Mouse (Mus musculus) cerebellum, postnatal 25 days (tissue): Measurements from ENCODE around the gene Gm10295.

Experiments
- DNase-seq, 2 experiments: peaks; one replicate each; pipeline ENCODE4 v3.0.0; 2021; ENCODE audit warnings: mixed read lengths in 2 of 2

Gm10295 gene

DNA sequence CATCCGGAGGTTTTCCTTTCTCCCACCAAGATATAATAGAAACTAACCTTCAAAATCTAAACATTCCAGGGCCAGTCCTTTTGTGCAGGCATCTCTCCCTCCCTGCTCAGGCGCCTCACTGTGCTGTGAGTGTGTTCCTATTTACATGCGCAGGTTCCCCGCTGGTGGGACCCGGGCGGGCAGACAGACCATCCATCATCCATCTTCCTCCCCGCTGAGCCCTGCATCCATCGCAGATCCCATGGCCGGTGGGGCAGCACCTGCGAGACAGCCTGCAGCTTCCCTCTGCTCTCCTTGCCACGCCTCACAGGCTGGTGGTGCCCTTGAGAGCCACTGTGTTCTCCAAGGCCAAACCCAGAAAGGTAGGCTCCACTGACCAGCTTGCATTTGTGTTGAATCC, at the start of gene Gm10295:
Gene Gm10295, minus strand, starts transcription at position 122 of the 400 bp plus-strand sequence.
- peak; percentile 6 to 22 for DNase-seq

DNA sequence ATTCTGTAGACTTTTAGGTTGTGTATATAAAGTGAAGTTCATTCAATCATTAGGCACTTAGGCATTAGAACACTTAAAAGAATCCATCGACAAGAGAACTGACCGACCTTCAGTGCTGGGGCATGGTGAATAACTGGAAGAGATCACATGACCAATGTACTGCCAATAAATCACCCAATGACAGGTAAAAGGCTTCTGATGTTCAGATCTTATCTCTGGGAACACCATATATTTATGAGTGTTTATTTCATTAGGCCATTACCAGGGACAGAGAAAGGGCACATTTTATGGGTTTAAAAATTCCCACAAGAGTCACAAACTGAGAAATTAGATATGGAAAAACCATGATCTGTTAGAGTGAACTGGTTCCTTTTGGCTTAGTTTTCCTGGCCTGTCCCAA, 49.7 kb upstream of the Gm10295 start:
- no peak for DNase-seq

GRCm38 (mm10) chr7:71399891-71400632, 48.8 kb upstream of the Gm10295 start:
- DNase-seq, result no peak

DNA sequence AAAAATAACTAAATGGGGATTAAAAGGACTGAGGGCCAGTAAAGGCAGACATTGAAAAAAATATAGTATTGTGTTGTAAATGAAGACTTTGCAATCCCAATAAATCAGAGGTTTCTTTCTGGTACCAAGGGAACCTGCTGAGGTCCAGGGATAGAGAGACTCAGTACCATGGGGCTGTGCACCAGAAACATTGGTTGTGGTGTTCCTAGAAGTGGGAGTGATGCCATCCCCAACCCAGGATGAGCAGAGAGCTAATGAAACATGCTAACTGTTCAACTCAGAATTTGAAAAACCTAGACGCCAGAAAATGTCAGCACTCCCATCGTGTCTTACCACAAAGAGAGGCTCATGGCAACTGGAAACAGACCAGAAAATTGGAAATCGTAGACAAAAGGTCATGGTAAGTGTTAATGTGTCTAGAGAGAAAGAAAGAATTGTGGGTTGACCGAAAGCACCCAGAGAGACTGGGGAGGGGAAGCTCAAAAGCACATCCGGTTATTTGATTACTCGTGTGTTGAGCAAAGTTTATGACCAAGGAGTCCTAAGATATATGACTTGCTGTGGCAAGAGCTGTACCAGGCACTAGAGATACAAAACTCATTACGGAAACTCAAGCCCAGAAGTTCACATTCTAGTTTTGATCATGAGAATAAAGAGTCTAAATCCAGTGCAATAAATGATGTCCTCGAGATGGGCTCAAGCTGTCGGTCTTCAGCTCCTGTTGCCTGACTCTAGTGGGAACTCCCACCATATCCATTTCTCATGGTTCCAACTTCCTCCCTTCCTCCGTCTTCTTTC, 47.9 kb upstream of the Gm10295 start:
- no peak for DNase-seq

- DNase-seq, result no peak
Observed at GRCm38 (mm10) chr7:71398389-71398788, 47.1 kb upstream of the Gm10295 start.

DNA sequence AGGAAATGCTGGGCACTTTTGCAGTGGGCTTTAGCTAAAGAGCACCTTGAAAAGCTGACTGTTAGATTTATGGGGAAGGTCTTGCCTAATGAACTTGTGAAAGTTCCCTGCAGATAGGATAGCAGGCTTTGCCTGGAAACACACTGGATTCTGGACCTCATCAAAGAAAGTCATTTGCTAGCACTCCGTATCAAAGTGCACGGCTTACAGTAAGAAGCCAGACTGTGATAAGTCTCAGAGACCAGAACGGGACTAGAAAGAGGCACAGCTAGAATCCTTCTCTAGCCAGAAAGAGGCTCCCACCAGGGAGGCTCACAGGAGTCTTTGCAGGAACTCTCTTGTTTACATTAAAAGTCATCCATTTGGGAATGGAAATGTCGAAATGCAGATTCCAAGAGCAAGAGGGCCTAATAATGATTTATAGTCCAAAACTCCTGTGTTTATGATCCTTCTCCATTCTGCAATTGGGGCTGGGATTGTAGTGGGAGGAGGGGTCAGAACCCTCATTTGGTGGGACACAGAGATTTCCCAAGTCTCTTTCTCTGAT, 41.6 kb upstream of the Gm10295 start:
- no peak for DNase-seq

DNA sequence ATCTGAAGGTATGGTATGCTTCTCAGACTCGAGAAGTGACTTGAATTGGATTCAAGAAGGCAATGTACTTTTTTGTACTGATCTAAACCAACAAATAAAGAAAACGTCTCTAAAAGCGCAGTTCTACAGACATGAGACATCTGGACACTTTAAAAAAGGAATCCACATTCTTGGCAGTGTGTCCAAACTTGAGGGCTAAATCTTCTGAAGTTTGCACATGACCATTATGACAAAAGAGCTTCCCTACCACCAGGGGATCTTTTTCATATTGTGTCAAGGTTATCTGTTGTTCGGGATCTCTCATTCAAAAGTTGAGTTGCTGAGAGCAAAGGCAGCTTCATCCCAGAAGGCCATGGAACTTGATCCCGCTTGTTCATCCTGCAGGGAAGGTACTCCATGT, 40.0 kb upstream of the Gm10295 start:
- no peak for DNase-seq

- no peak for DNase-seq
Observed at GRCm38 (mm10) chr7:71390291-71390690, 39.0 kb upstream of the Gm10295 start.

- no peak for DNase-seq
Observed at GRCm38 (mm10) chr7:71386050-71386449, 34.8 kb upstream of the Gm10295 start.

GRCm38 (mm10) chr7:71384921-71385320, 33.6 kb upstream of the Gm10295 start:
- no peak for DNase-seq

GRCm38 (mm10) chr7:71383341-71384130, 32.3 kb upstream of the Gm10295 start:
- peak; percentile 10 to 20 for DNase-seq

DNA sequence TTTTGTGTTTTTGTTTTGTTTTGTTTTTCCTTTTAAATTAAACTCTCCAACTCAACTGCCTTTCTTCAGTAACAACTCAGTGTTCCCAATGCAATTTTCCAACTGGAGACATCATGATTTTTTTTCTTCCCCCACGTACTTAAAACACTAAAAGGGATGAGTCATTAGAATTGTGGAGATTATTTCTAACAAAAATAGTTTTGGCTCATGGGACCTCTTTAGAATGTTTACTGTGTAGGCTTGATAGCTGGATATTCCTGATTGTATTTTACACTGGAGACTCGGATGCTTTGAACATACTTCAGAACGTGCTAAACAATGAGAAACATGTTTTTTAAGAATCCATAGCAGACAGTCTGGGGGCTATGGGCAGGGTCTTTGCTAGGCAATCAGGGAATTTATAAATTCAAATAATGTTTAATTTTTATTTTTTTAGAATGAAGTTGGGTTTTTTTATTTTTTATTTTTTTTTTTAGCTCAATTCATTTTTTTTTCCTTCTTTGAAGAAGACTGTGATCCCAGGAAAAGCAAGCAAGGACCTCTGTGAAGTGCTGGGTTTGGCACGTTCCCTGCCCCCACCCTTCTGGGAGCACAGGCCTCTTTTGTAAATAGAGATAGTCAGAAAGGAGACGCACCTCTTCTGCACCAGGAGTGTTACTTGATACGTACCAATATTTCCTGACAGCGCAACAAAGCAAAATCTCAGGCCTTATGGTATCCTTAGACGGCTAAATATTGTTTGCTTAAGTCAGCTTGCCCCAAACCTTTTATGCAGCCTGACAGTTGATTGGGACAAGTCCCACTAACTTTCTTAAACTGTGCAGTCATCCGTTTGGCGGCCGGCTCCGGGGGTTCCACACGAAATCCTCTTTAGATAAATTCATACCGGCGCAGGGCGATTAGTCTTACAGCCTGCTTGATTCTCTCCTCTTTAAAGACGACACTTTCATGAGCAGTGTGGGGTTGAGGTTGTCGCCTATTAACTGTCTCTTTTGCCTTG, 28.8 kb upstream of the Gm10295 start:
- no peak for DNase-seq

- DNase-seq, result peak; percentile 11 to 40
Observed at GRCm38 (mm10) chr7:71378812-71379760, 27.8 kb upstream of the Gm10295 start.

GRCm38 (mm10) chr7:71377983-71378382, 26.7 kb upstream of the Gm10295 start:
- DNase-seq, result no peak

- DNase-seq, result no peak
Observed at GRCm38 (mm10) chr7:71374059-71374458, 22.8 kb upstream of the Gm10295 start.

DNA sequence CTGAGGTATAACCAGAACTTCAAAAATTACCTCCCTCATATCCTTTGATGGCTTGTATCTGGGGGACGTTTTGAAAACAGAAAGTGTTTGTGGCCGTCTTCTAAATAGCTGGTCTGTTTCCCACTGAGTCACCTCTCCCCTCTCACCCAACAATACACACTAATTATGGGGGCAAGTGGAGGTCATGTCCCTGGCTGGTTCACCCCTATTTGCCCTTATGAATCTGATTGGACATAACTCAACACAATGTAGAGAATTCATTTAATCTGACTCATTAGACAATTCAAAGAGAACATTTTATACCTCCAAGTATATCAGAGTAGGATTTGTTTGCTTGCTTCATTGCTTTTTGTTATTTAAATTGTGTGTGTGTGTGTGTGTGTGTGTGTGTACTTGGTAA, 20.6 kb upstream of the Gm10295 start:
- no peak for DNase-seq

DNA sequence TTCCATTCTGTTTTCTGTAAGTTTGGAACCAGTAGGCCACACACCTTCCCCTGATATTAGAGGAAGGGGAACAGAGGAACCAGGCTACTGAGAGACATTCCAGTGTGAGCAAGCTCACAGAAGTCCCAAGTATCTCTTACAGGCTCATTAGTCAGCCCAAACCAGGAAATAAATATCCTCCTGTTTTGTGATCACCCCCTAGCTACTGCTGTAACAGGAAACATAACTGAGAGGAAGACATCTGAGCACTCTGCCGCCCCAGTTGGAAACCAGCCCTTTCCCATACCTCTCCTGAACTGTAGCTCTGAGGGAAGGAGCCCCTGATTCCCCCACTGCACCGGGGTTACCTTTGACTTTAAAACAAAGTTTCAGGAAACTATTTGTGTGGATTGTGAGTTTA, 19.5 kb upstream of the Gm10295 start:
- no peak for DNase-seq

GRCm38 (mm10) chr7:71370128-71370527, 18.8 kb upstream of the Gm10295 start:
- DNase-seq, result no peak

DNA sequence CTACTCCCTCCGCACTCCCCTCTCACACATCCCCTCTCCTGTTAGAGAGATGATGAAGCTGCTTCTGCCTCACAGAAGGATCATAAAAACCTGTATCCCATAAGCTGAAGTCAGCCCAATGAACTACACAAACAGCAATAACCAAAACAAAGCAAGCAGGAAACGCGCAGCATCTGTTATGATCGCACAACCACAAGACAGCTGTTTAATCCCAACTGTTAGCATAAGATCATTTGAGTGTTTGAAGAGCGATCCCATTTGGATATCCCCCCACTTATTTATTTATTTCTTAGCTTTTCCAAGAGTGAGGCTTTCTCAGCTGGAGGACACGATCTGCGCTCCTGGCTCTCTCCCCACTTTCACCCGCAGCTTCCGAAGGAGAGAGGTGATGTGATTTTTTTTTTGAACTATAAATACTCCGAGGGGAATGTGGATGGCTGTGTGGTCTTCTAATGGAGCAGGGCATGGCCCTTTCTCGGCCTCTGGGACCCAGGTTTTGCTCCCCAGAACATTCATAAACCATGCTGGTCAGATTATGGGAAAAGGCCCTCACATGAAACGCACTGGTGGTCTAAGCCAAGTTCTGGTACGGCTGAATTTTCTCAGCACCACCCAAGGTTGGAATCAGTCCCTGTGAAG, 17.4 kb upstream of the Gm10295 start:
- no peak for DNase-seq

DNA sequence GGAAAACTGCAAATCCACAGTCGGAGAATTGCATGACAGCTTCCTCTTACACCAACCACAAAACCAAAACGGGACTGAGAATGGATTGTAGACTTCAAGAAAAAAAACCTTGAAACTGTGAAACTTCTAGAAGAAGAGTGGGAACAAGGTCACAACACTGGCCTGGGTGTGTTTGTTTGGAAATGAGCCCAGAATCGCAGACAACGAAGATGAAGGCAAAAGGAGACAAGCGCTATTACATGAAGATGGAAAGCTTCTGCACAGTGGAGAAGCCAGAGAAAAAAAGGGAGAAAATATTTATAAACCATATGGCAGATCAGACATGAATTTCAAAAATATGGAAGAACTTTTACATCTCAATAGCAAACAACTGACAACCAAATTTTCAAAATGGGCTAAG, 4.3 kb upstream of the Gm10295 start:
- DNase-seq, result no peak
